Mouse (Mus musculus): ENCODE results near the gene Fam214b. TPM values are rescaled to one million over a fixed set of nuclear protein-coding genes. Genes with fewer than 3 reads are reported as not detected.

Gene Fam214b
- polyA plus RNA-seq (2015; fragmentation: Nextera tagmentation; extraction: Ambion mirVana) = 10.7 and 10.9 TPM in 2 replicates

DNA sequence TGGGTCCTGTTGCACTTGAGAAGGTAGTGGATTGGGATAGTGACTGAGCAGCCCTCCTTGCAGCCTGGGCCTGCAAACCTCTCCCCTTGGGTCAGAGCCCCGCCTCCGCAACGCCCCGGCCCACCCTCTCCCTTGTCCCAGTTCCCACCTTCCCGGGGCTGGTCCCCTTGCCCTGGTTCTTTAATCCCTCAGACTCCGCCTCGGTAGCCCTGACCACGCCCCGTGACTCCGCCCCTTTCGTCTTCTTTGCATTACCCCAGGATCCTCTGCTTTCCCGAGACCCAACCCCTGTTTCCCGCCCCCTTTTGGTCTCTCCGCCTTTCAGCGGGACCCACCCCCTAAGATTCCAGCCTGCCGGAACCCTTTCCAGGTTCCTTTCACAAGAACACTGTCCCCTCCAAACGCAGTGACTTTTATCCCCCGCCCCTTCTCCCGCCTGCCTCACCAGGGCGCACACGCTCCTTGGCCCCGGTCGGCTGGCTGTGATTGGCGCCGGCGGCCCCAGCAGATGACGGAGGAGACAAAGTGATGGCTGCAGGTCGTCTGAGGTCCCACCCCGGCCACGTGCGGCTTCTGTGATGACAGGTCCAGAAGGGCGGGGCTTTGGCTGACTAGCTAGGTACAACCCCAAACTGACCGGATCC is at the start of gene Fam214b:
Gene Fam214b (minus strand): TSS at position 562 of the 644 bp plus-strand sequence.
- ATAC-seq (peak; percentile 93), DNase-seq (ENCODE audit: low spot score) (peak; percentile 98)
- Histone ChIP-seq H3K4me2 (replicated peaks; ENCODE audit: low read depth, low read length) (peak within 1 kb of the TSS; percentile 82), H3K36me3 (ENCODE audit: insufficient read depth, low read length) (no peaks in the 10 kb centered on the region), H3K9ac (replicated peaks; ENCODE audit: low read depth) (peak within 1 kb of the TSS; percentile 43), H3K27ac (ENCODE audit: low read length) (peak within 1 kb of the TSS; percentile 91), H3K27me3 (replicated peaks; ENCODE audit: insufficient read depth, low read length) (no peaks in the 10 kb centered on the region), H3K4me1 (ENCODE audit: insufficient read depth, low read depth, low read length) (peaks cover 11% of the 10 kb centered on the region; the same call in 1 of the 2 replicates), H3K9me3 (ENCODE audit: low read length) (no peaks in the 10 kb centered on the region), H3K4me3 (ENCODE audit: low read depth, low read length) (peak within 1 kb of the TSS; percentile 46)
- no peak for TF ChIP-seq EP300 (IDR thresholded peaks at IDR 0.05)
- 0 out of 2 replicates have a peak, but pooled peaks have one; percentile 2 for TF ChIP-seq CTCF (IDR thresholded peaks at IDR 0.05)
- 3% methylated on average over 33 of the region's 33 CpGs for WGBS

DNA sequence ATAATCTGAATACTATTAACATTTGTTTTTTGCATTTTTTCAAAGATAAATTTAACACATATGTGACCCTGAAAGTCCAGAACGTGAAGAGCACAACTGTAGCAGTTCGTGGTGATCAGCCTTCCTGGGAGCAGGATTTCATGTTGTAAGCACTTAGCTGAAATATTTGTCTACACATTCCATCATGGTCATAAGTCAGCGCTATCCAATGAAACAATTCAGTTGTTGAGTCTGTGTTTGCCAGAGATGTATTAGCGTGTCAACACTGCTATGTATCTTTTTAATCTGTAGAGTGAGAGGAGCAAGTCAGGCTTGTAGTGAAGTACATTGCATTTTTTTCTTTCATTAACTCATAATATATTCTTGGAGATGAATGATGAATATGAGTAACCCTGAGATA is 45.2 kb upstream of the Fam214b start:
- Histone ChIP-seq H3K4me2 (replicated peaks; ENCODE audit: low read depth, low read length) (no peak overlapping the region), H3K4me1 (ENCODE audit: insufficient read depth, low read depth, low read length) (no peaks in the 10 kb centered on the region), H3K27me3 (replicated peaks; ENCODE audit: insufficient read depth, low read length) (no peaks in the 10 kb centered on the region), H3K9ac (replicated peaks; ENCODE audit: low read depth) (no peak overlapping the region), H3K9me3 (ENCODE audit: low read length) (no peaks in the 10 kb centered on the region), H3K36me3 (ENCODE audit: insufficient read depth, low read length) (no peaks in the 10 kb centered on the region), H3K27ac (ENCODE audit: low read length) (no peak overlapping the region), H3K4me3 (ENCODE audit: low read depth, low read length) (no peak overlapping the region)
- 51% methylated on average over 4 of the region's 4 CpGs for WGBS
- TF ChIP-seq EP300 (IDR thresholded peaks at IDR 0.05) (no peak), CTCF (IDR thresholded peaks at IDR 0.05) (no peak)
- DNase-seq (ENCODE audit: low spot score) = peak; percentile 7
- no peak for ATAC-seq

DNA sequence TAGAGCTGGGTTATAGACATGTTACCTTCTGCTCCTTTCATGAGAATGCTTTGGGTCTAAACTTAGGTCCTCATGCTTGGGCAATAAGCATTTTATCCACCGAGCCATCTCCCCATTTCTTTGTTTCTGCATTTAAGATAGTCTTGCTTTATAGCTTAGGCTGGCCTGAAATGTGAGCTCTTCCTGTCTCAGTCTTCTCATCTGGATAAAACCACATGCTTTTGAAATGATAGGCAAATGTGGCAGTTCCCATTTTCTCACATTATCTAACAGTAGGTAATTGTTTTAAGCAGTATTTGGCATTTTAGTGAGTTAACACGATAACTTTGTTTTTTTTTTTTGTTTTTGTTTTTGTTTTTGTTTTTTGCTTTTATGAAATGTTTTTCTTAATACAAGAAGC is 43.9 kb upstream of the Fam214b start:
- no peak overlapping the region for H3K9ac ChIP-seq (replicated peaks; ENCODE audit: low read depth)
- H3K4me1 ChIP-seq (ENCODE audit: insufficient read depth, low read depth, low read length) = no peaks in the 10 kb centered on the region
- TF ChIP-seq CTCF (IDR thresholded peaks at IDR 0.05) (no peak), EP300 (IDR thresholded peaks at IDR 0.05) (no peak)
- WGBS = 79% methylated on average over 2 of the region's 2 CpGs
- no peak for DNase-seq (ENCODE audit: low spot score)
- H3K9me3 ChIP-seq (ENCODE audit: low read length) = no peaks in the 10 kb centered on the region
- H3K27ac ChIP-seq (ENCODE audit: low read length) = no peak overlapping the region
- ATAC-seq = no peak
- H3K4me2 ChIP-seq (replicated peaks; ENCODE audit: low read depth, low read length) = no peak overlapping the region
- H3K27me3 ChIP-seq (replicated peaks; ENCODE audit: insufficient read depth, low read length) = no peaks in the 10 kb centered on the region
- no peak overlapping the region for H3K4me3 ChIP-seq (ENCODE audit: low read depth, low read length)
- no peaks in the 10 kb centered on the region for H3K36me3 ChIP-seq (ENCODE audit: insufficient read depth, low read length)

DNA sequence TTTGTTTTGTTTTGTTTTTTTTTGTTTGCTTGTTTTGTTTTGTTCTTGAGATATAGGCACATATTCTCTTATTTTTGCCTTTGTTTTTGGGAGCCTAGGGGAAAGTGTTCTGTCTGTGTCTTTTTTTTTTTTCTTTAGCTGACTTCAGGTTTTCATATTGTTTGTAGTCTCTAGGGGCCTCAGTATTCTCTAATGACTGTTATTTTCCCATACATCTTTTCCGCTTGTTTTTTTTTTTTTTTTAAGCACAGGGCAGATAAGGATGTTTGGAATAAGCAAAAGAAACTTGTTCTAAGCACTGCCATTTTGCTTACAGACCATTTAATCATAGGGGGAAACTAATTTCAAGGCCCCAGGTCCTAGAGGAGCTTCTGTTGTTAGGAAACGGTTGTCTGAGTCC is 36.4 kb upstream of the Fam214b start:
- Histone ChIP-seq H3K27me3 (replicated peaks; ENCODE audit: insufficient read depth, low read length) (no peaks in the 10 kb centered on the region), H3K9me3 (ENCODE audit: low read length) (no peaks in the 10 kb centered on the region), H3K4me2 (replicated peaks; ENCODE audit: low read depth, low read length) (no peak overlapping the region), H3K9ac (replicated peaks; ENCODE audit: low read depth) (no peak overlapping the region), H3K27ac (ENCODE audit: low read length) (no peak overlapping the region), H3K4me3 (ENCODE audit: low read depth, low read length) (no peak overlapping the region), H3K4me1 (ENCODE audit: insufficient read depth, low read depth, low read length) (no peaks in the 10 kb centered on the region), H3K36me3 (ENCODE audit: insufficient read depth, low read length) (no peaks in the 10 kb centered on the region)
- DNase-seq (ENCODE audit: low spot score) (no peak), ATAC-seq (no peak)
- WGBS = 54% methylated on average over 2 of the region's 2 CpGs
- TF ChIP-seq EP300 (IDR thresholded peaks at IDR 0.05) (no peak), CTCF (IDR thresholded peaks at IDR 0.05) (no peak)

DNA sequence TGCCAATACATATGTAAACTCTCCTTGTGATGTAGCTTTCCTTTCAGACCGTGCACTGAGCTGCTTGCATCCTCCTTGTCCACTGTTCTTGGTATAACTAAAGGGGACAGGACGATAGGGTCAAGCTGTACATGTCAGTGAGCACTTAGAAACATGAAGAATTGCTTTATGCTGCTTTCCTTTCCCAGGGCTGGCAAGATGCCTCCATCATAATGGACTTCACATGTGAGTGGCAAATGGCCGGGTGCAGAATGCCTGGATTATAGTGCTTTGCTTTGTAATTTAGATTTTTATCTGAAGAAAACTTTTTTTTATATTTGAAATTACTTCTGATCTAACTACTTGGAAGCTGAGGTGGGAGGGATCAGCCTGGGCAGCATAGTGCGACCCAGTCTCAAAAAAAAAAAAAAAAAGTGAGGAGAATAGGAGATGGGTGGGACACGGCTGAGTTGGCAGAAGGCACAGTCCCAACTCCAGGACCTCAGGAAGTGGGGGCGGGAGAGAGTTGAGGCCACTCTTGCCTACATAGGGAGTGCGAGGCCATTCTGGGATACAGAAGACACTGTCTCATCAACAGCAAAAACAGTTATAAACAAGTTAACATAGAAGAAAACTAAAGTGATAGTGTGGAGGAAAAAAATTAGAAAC is 32.2 kb upstream of the Fam214b start:
- DNase-seq (ENCODE audit: low spot score) = no peak
- no peak; the same call in 1 of the 2 replicates for ATAC-seq
- Histone ChIP-seq H3K4me3 (ENCODE audit: low read depth, low read length) (no peak overlapping the region), H3K9me3 (ENCODE audit: low read length) (no peaks in the 10 kb centered on the region), H3K27me3 (replicated peaks; ENCODE audit: insufficient read depth, low read length) (no peaks in the 10 kb centered on the region), H3K4me2 (replicated peaks; ENCODE audit: low read depth, low read length) (no peak overlapping the region), H3K4me1 (ENCODE audit: insufficient read depth, low read depth, low read length) (no peaks in the 10 kb centered on the region), H3K9ac (replicated peaks; ENCODE audit: low read depth) (no peak overlapping the region), H3K36me3 (ENCODE audit: insufficient read depth, low read length) (no peaks in the 10 kb centered on the region), H3K27ac (ENCODE audit: low read length) (no peak overlapping the region)
- TF ChIP-seq EP300 (IDR thresholded peaks at IDR 0.05) = no peak
- no peak for TF ChIP-seq CTCF (IDR thresholded peaks at IDR 0.05)
- WGBS = 50% methylated on average over 7 of the region's 7 CpGs

DNA sequence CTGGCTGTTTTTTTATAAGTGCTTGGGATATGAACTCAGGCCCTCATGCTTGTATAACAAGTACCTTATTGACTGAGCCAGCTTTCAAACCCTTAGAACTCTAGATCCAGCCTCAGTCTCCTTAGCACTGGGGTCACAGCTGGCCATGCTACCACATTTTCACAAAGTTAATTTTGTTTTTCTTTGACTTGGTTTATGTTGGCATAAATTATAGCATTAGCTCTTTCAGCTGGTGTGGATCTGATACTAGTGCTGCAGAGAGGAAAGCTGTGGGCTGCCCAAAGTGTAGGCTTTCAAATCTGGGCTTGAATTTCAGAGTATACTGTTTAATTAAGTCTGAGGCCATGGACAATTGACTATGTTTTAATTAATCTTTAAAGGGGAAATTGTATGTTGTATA is 28.9 kb upstream of the Fam214b start:
- ATAC-seq = no peak
- no peaks in the 10 kb centered on the region for H3K4me1 ChIP-seq (ENCODE audit: insufficient read depth, low read depth, low read length)

More for the DNA sequence above, 28.9 kb upstream of the Fam214b start:
- no peak for DNase-seq (ENCODE audit: low spot score)
- TF ChIP-seq EP300 (IDR thresholded peaks at IDR 0.05) = no peak
- TF ChIP-seq CTCF (IDR thresholded peaks at IDR 0.05) = no peak
- H3K27ac ChIP-seq (ENCODE audit: low read length) = no peak overlapping the region
- H3K9me3 ChIP-seq (ENCODE audit: low read length) = no peaks in the 10 kb centered on the region
- H3K36me3 ChIP-seq (ENCODE audit: insufficient read depth, low read length) = no peaks in the 10 kb centered on the region
- no peak overlapping the region for H3K9ac ChIP-seq (replicated peaks; ENCODE audit: low read depth)
- no peaks in the 10 kb centered on the region for H3K27me3 ChIP-seq (replicated peaks; ENCODE audit: insufficient read depth, low read length)
- no peak overlapping the region for H3K4me3 ChIP-seq (ENCODE audit: low read depth, low read length)
- no peak overlapping the region for H3K4me2 ChIP-seq (replicated peaks; ENCODE audit: low read depth, low read length)
